Mouse (Mus musculus) spleen, adult 2 months (tissue): ENCODE measurements around the gene Sgcd.

ENCODE experiments used
- CTCF ChIP-seq: fragments of 200-500 bp; IDR thresholded peaks from 2 replicates; pipeline ENCODE4 v1.5.1; 2011; ENCODE audit warnings: mild to moderate bottlenecking, inconsistent platforms; ENCODE audit not compliant: insufficient read depth, insufficient read length, insufficient replicate concordance; ENCODE audit errors: extremely low read depth
- POLR2A ChIP-seq: fragments of 200-500 bp; IDR thresholded peaks from 2 replicates; pipeline ENCODE4 v1.6.1; 2011; ENCODE audit warnings: low read depth, low read length, inconsistent platforms

DNA sequence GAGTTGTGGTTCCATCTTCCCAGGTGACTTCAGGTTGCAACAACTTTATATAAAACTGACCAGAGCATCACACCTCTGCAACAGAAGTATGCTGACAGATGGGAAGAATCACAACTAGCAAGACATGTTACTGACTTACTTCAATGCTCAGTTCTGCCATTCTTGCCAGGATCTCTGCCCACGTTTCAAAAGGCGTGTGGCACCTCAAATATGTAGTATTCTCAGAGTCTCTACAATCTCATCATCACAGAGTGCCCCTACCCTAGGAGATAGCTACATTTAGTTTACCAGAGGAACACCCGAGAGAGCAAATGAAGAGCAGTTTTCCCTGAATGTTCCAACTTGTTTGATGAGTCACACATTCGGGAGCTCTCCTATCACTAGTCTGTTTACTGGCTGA, 229.8 kb downstream of the Sgcd start:
- TF ChIP-seq CTCF (no peak), POLR2A (no peak)
